Mouse (Mus musculus): ENCODE measurements around the gene Mageb18.

DNA sequence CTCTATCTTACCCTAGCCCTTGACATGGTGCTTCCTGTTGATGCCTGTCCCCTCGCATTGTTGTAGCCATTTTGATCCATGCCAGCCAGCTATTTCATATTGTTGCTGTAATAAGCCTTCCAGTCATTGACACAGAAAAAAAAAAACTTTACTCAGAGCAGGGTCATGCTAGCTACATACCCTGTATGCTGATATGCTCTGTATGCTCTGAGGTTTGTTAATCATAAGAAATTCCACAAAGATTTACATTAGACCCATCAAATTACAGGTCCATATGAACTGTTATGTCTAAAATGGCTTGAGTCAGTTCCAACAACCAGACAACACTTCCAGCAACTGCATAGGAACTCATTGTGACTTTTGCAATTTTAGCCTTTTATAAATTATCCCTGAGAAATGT, 71.5 kb downstream of the Mageb18 start:
- TF ChIP-seq MAZ (IDR thresholded peaks at IDR 0.05; ENCODE audit: low read depth, low read length) (no peak), POLR2AphosphoS5 (IDR thresholded peaks at IDR 0.05; ENCODE audit: borderline replicate concordance, low read depth, low read length) (no peak)
